In genomic region chr1:38456719-38457269, GRCm38 (mm10) we compare ENCODE assay signal across 27 mouse cellular contexts.
DNase-seq lines count a peak whose midpoint lies in the region; ATAC-seq lines count a peak whose summit lies in the region.
"Had no signal": no experiment of that assay in that cellular context is flagged by ENCODE, and none has a peak within 500 bp of the region (broad histone marks: within the 10 kb centered on the region; RNA-seq: fewer than 3 reads in every experiment).

No protein-coding gene starts in this region.

- DNase-seq in heart, adult 11 months, result peak; percentile 76
- no peak for DNase-seq in heart, postnatal 25 days (ENCODE audit: low spot score)
- no peak for DNase-seq in hindbrain, embryonic 10.5 days (ENCODE audit: low spot score)
- DNase-seq in midbrain, embryonic 11.5 days (ENCODE audit: low spot score, missing footprints), result no peak
- no peak for DNase-seq in hindbrain, embryonic 14.5 days (ENCODE audit: low spot score)
- DNase-seq in embryo, embryonic 10 days (ENCODE audit: low spot score), result no peak
- DNase-seq: adrenal gland, postnatal 14 days; cerebellum, adult 2 months; cerebellum, postnatal 25 days; embryo, embryonic 11 days; gastrocnemius, postnatal 10 days; heart, postnatal 14 days; kidney, postnatal 4 days; layer of hippocampus, adult 9-11 months; lung, adult 18-20 months; lung, postnatal 14 days; thymus, postnatal 36 days had no signal

- H3K4me1 ChIP-seq in hindbrain, embryonic 10.5 days (replicated peaks), result peaks cover 31% of the 10 kb centered on the region
- peaks cover 4% of the 10 kb centered on the region; the same call in 1 of the 2 replicates for H3K4me1 ChIP-seq in hindbrain, embryonic 16.5 days (ENCODE audit: control insufficient read depth, insufficient read depth, low read depth, low read length)
- H3K4me1 ChIP-seq in midbrain, embryonic 15.5 days, result peaks cover 7% of the 10 kb centered on the region; the same call in 1 of the 2 replicates
- H3K4me1 ChIP-seq in midbrain, embryonic 11.5 days (ENCODE audit: control insufficient read depth, insufficient read depth, low read length), result peaks cover 2% of the 10 kb centered on the region; the same call in 1 of the 2 replicates
- H3K4me1 ChIP-seq in hindbrain, embryonic 14.5 days (replicated peaks; ENCODE audit: control insufficient read depth, insufficient read depth, low read length), result peaks cover 21% of the 10 kb centered on the region
- H3K4me1 ChIP-seq: intestine, embryonic 15.5 days had no signal

- intact Hi-C loops in heart, postnatal 25 days (cut with DNase I), result no loop called here

- H3K27me3 ChIP-seq in hindbrain, embryonic 10.5 days (ENCODE audit: insufficient read depth, poor library complexity, severe bottlenecking), result no peaks in the 10 kb centered on the region
- no peaks in the 10 kb centered on the region for H3K27me3 ChIP-seq in hindbrain, embryonic 16.5 days (replicated peaks; ENCODE audit: control insufficient read depth, insufficient read depth, low read length)
- H3K27me3 ChIP-seq in midbrain, embryonic 15.5 days (replicated peaks), result no peaks in the 10 kb centered on the region
- no peaks in the 10 kb centered on the region for H3K27me3 ChIP-seq in midbrain, embryonic 11.5 days (ENCODE audit: control insufficient read depth, insufficient read depth, low read length)
- no peaks in the 10 kb centered on the region for H3K27me3 ChIP-seq in hindbrain, embryonic 14.5 days (ENCODE audit: control insufficient read depth, insufficient read depth, low read length)
- H3K27me3 ChIP-seq: embryonic facial prominence, embryonic 13.5 days; forebrain, embryonic 13.5 days; intestine, embryonic 15.5 days; kidney, embryonic 15.5 days; limb, embryonic 13.5 days had no signal

- peak overlapping the region; percentile 30; the same call in 1 of the 2 replicates for H3K27ac ChIP-seq in hindbrain, embryonic 10.5 days
- H3K27ac ChIP-seq in hindbrain, embryonic 16.5 days (ENCODE audit: low read depth, low read length), result no peak overlapping the region
- H3K27ac ChIP-seq in midbrain, embryonic 15.5 days, result no peak overlapping the region
- no peak overlapping the region for H3K27ac ChIP-seq in midbrain, embryonic 11.5 days (ENCODE audit: low read depth, low read length)
- peak overlapping the region; percentile 21; the same call in 1 of the 2 replicates for H3K27ac ChIP-seq in hindbrain, embryonic 14.5 days
- H3K27ac ChIP-seq: embryonic facial prominence, embryonic 13.5 days; forebrain, embryonic 13.5 days; intestine, embryonic 15.5 days; kidney, embryonic 15.5 days; limb, embryonic 13.5 days; liver, embryonic 12.5 days had no signal

- no peaks in the 10 kb centered on the region for H3K9me3 ChIP-seq in hindbrain, embryonic 10.5 days
- H3K9me3 ChIP-seq in hindbrain, embryonic 16.5 days (ENCODE audit: control insufficient read depth, low read length), result no peaks in the 10 kb centered on the region
- no peaks in the 10 kb centered on the region for H3K9me3 ChIP-seq in midbrain, embryonic 15.5 days
- no peaks in the 10 kb centered on the region for H3K9me3 ChIP-seq in midbrain, embryonic 11.5 days (ENCODE audit: control insufficient read depth, low read length)
- no peaks in the 10 kb centered on the region for H3K9me3 ChIP-seq in hindbrain, embryonic 14.5 days (ENCODE audit: control insufficient read depth, low read length)
- H3K9me3 ChIP-seq: embryonic facial prominence, embryonic 13.5 days; forebrain, embryonic 13.5 days; intestine, embryonic 15.5 days; kidney, embryonic 15.5 days; limb, embryonic 13.5 days; liver, embryonic 12.5 days had no signal

- ATAC-seq in hindbrain, embryonic 16.5 days, result no peak
- peak; percentile 57 for ATAC-seq in midbrain, embryonic 15.5 days (replicated peaks)
- no peak for ATAC-seq in midbrain, embryonic 11.5 days (ENCODE audit: low FRiP score)
- ATAC-seq in hindbrain, embryonic 14.5 days (ENCODE audit: low FRiP score), result 0 out of 2 replicates have a peak, but pooled peaks have one; percentile 40
- ATAC-seq: CD4-positive, CD25-positive, alpha-beta regulatory T cell, adult 4 months; forebrain, embryonic 13.5 days; intestine, embryonic 15.5 days; liver, embryonic 12.5 days had no signal

- H3K4me3 ChIP-seq in hindbrain, embryonic 10.5 days, result no peak overlapping the region
- no peak overlapping the region for H3K4me3 ChIP-seq in hindbrain, embryonic 16.5 days (ENCODE audit: low read length)
- H3K4me3 ChIP-seq in midbrain, embryonic 15.5 days, result no peak overlapping the region
- no peak overlapping the region for H3K4me3 ChIP-seq in midbrain, embryonic 11.5 days (ENCODE audit: low read depth, low read length)
- H3K4me3 ChIP-seq in hindbrain, embryonic 14.5 days (replicated peaks; ENCODE audit: low read length), result no peak overlapping the region
- H3K4me3 ChIP-seq: embryonic facial prominence, embryonic 13.5 days; erythroblast, embryonic 14.5 days; forebrain, embryonic 13.5 days; intestine, embryonic 15.5 days; kidney, embryonic 15.5 days; limb, embryonic 13.5 days; liver, embryonic 12.5 days had no signal

- no peak overlapping the region for H3K9ac ChIP-seq in hindbrain, embryonic 16.5 days (ENCODE audit: low read depth, low read length)
- H3K9ac ChIP-seq in midbrain, embryonic 15.5 days, result no peak overlapping the region
- no peak overlapping the region for H3K9ac ChIP-seq in midbrain, embryonic 11.5 days (ENCODE audit: low read length)
- H3K9ac ChIP-seq in hindbrain, embryonic 14.5 days, result no peak overlapping the region
- H3K9ac ChIP-seq: embryonic facial prominence, embryonic 13.5 days; forebrain, embryonic 13.5 days; intestine, embryonic 15.5 days; kidney, embryonic 15.5 days; limb, embryonic 13.5 days; liver, embryonic 12.5 days had no signal

- H3K36me3 ChIP-seq in hindbrain, embryonic 10.5 days, result no peaks in the 10 kb centered on the region
- H3K36me3 ChIP-seq in hindbrain, embryonic 16.5 days (ENCODE audit: control insufficient read depth, insufficient read depth, low read length), result no peaks in the 10 kb centered on the region
- no peaks in the 10 kb centered on the region for H3K36me3 ChIP-seq in midbrain, embryonic 15.5 days (replicated peaks)
- no peaks in the 10 kb centered on the region for H3K36me3 ChIP-seq in midbrain, embryonic 11.5 days (ENCODE audit: control insufficient read depth, insufficient read depth, low read length)
- no peaks in the 10 kb centered on the region for H3K36me3 ChIP-seq in hindbrain, embryonic 14.5 days (replicated peaks; ENCODE audit: control insufficient read depth, insufficient read depth)
- H3K36me3 ChIP-seq: embryonic facial prominence, embryonic 13.5 days; intestine, embryonic 15.5 days; kidney, embryonic 15.5 days; limb, embryonic 13.5 days; liver, embryonic 12.5 days had no signal

- 72% methylated on average over 7 of the region's 7 CpGs for WGBS in hindbrain, embryonic 10.5 days
- 43% methylated on average over 7 of the region's 7 CpGs for WGBS in hindbrain, embryonic 16.5 days
- WGBS in midbrain, embryonic 15.5 days, result 58% methylated on average over 7 of the region's 7 CpGs
- WGBS in midbrain, embryonic 11.5 days, result 64% methylated on average over 7 of the region's 7 CpGs
- WGBS in hindbrain, embryonic 14.5 days, result 54% methylated on average over 7 of the region's 7 CpGs

- H3K4me2 ChIP-seq in hindbrain, embryonic 16.5 days (ENCODE audit: low read length), result no peak overlapping the region
- H3K4me2 ChIP-seq in midbrain, embryonic 15.5 days, result no peak overlapping the region
- no peak overlapping the region for H3K4me2 ChIP-seq in midbrain, embryonic 11.5 days
- H3K4me2 ChIP-seq in hindbrain, embryonic 14.5 days (replicated peaks), result no peak overlapping the region
- H3K4me2 ChIP-seq: embryonic facial prominence, embryonic 13.5 days; forebrain, embryonic 13.5 days; intestine, embryonic 15.5 days; kidney, embryonic 15.5 days; limb, embryonic 13.5 days; liver, embryonic 12.5 days had no signal

Comparison
In these comparisons a context has a peak if more than half of its experiments do, and no peak if none do; other contexts are left out.
1. H3K27ac ChIP-seq: peak in hindbrain, embryonic 10.5 days (single experiment) and hindbrain, embryonic 14.5 days (single experiment); none in hindbrain, embryonic 16.5 days (single experiment), midbrain, embryonic 15.5 days (single experiment) and midbrain, embryonic 11.5 days (single experiment).
2. ATAC-seq: peak in midbrain, embryonic 15.5 days (single experiment) and hindbrain, embryonic 14.5 days (single experiment); none in hindbrain, embryonic 16.5 days (single experiment) and midbrain, embryonic 11.5 days (single experiment).